Mouse (Mus musculus) heart, embryonic 14.5 days (tissue): ENCODE measurements around the gene Auts2. TPM values are rescaled to one million over a fixed set of nuclear protein-coding genes. Genes with fewer than 3 reads are reported as not detected.

Experiments
- ATAC-seq: fragments of 200-750 bp; cut with Nextera tagmentation; 2 replicates; pipeline ENCODE4 v1.8.0; 2017; ENCODE audit warnings: low read depth, moderate TSS enrichment; ENCODE audit not compliant: insufficient number of reproducible peaks, insufficient read depth, low FRiP score
- H3K27ac ChIP-seq, 2 experiments: fragments of 200-500 bp in 1 of 2; fragments of 300-500 bp in 1 of 2; sonication (generic) in 1 of 2; replicated peaks in 1 of 2; 2 replicates each; pipeline ENCODE4 v1.5.1; 2012 to 2014; ENCODE audit warnings: low read depth in 2 of 2, low read length in 2 of 2, control low read depth in 1 of 2, mild to moderate bottlenecking in 1 of 2, mixed read lengths in 1 of 2; ENCODE audit not compliant: control insufficient read depth in 1 of 2, insufficient read depth in 1 of 2
- H3K27me3 ChIP-seq: fragments of 300-500 bp; sonication (generic); 2 replicates; pipeline ENCODE4 v1.6.1; 2014; ENCODE audit warnings: mild to moderate bottlenecking, low read length, control low read depth; ENCODE audit not compliant: control insufficient read depth, insufficient read depth
- H3K36me3 ChIP-seq: fragments of 300-500 bp; sonication (generic); 2 replicates; pipeline ENCODE4 v1.6.1; 2014; ENCODE audit warnings: mild to moderate bottlenecking, control low read depth, low read length, mixed read lengths; ENCODE audit not compliant: control insufficient read depth, insufficient read depth
- H3K4me1 ChIP-seq, 2 experiments: fragments of 200-500 bp in 1 of 2; fragments of 300-500 bp in 1 of 2; sonication (generic) in 1 of 2; 2 replicates each; pipeline ENCODE4 v1.6.1; 2012 to 2014; ENCODE audit warnings: low read length in 2 of 2, control low read depth in 1 of 2, mixed read lengths in 1 of 2; ENCODE audit not compliant: control insufficient read depth in 2 of 2, insufficient read depth in 2 of 2
- H3K4me2 ChIP-seq: fragments of 300-500 bp; sonication (generic); 2 replicates; pipeline ENCODE4 v1.6.1; 2014; ENCODE audit warnings: mild to moderate bottlenecking, low read length
- H3K4me3 ChIP-seq, 2 experiments: fragments of 200-500 bp in 1 of 2; fragments of 300-500 bp in 1 of 2; sonication (generic) in 1 of 2; 2 replicates each; pipeline ENCODE4 v1.5.1; 2012 to 2014; ENCODE audit warnings: low read length in 2 of 2, mild to moderate bottlenecking in 2 of 2, control low read depth in 1 of 2, low read depth in 1 of 2, moderate library complexity in 1 of 2; ENCODE audit not compliant: control insufficient read depth in 1 of 2, insufficient read depth in 1 of 2
- H3K9ac ChIP-seq: fragments of 300-500 bp; sonication (generic); 2 replicates; pipeline ENCODE4 v1.6.1; 2014; ENCODE audit warnings: mild to moderate bottlenecking, low read length
- H3K9me3 ChIP-seq: fragments of 300-500 bp; sonication (generic); 2 replicates; pipeline ENCODE4 v1.6.1; 2016; ENCODE audit warnings: low read length, control low read depth; ENCODE audit not compliant: control insufficient read depth
- WGBS: fragments of 180-500 bp; shearing (Covaris S2); extraction: QIAGEN DNeasy Blood & Tissue Kit; methylation state at CpG from one replicate; pipeline ENCODE4 v1.1.7; 2014; 5-methylcytosine and 5-hydroxymethylcytosine counted together
- polyA plus RNA-seq: library from polyadenylated mRNA; unstranded; fragments of >200 nt; fragmentation: Nextera tagmentation; extraction: Ambion mirVana; gene quantifications from 2 replicates; pipeline ENCODE4 v1.2.1, GENCODE M21; 2014

The Auts2 gene
- polyA plus RNA-seq, 1 experiment from 2014 or later: 18.0 TPM

GRCm38 (mm10) chr5:132216143-132216542 lies 327.0 kb downstream of the Auts2 start:
- no peaks in the 10 kb centered on the region for H3K27me3 ChIP-seq
- no peak overlapping the region for H3K4me3 ChIP-seq
- H3K9me3 ChIP-seq: no peaks in the 10 kb centered on the region
- H3K4me1 ChIP-seq: no peaks in the 10 kb centered on the region
- H3K4me2 ChIP-seq: no peak overlapping the region
- 92% methylated on average over 2 of the region's 2 CpGs for WGBS
- ATAC-seq: no peak
- no peak overlapping the region for H3K9ac ChIP-seq
- H3K27ac ChIP-seq: no peak overlapping the region
- H3K36me3 ChIP-seq: no peaks in the 10 kb centered on the region

GRCm38 (mm10) chr5:132212446-132212845 lies 330.7 kb downstream of the Auts2 start:
- WGBS: 68% methylated on average over 2 of the region's 2 CpGs
- H3K27me3 ChIP-seq: no peaks in the 10 kb centered on the region
- ATAC-seq: no peak
- H3K4me3 ChIP-seq: no peak overlapping the region
- H3K4me1 ChIP-seq: peaks cover 0 to 2% of the 10 kb centered on the region in 2 experiments; a peak in 1 of 4 replicates
- H3K36me3 ChIP-seq: no peaks in the 10 kb centered on the region
- H3K4me2 ChIP-seq: no peak overlapping the region
- H3K27ac ChIP-seq: no peak overlapping the region
- H3K9ac ChIP-seq: no peak overlapping the region
- no peaks in the 10 kb centered on the region for H3K9me3 ChIP-seq

GRCm38 (mm10) chr5:132209694-132210093 lies 333.4 kb downstream of the Auts2 start:
- Histone ChIP-seq H3K27me3 (no peaks in the 10 kb centered on the region), H3K4me1 (peaks cover 0 to 2% of the 10 kb centered on the region in 2 experiments; a peak in 1 of 4 replicates), H3K4me3 (no peak overlapping the region), H3K9me3 (no peaks in the 10 kb centered on the region), H3K27ac (no peak overlapping the region), H3K9ac (no peak overlapping the region), H3K4me2 (no peak overlapping the region), H3K36me3 (no peaks in the 10 kb centered on the region)
- no peak for ATAC-seq

- no peak for ATAC-seq
- Histone ChIP-seq H3K4me2 (no peak overlapping the region), H3K9ac (no peak overlapping the region), H3K27me3 (no peaks in the 10 kb centered on the region), H3K36me3 (no peaks in the 10 kb centered on the region), H3K4me1 (peaks cover 6 to 9% of the 10 kb centered on the region in 2 experiments; a peak in 2 of 4 replicates), H3K9me3 (no peaks in the 10 kb centered on the region), H3K27ac (no peak overlapping the region), H3K4me3 (no peak overlapping the region)
- 91% methylated on average over 1 of the region's 1 CpGs for WGBS
These were observed 336.9 kb downstream of the Auts2 start for GRCm38 (mm10) chr5:132206220-132206619.

- 78% methylated on average over 11 of the region's 11 CpGs for WGBS
- Histone ChIP-seq H3K9ac (no peak overlapping the region), H3K4me2 (no peak overlapping the region), H3K9me3 (no peaks in the 10 kb centered on the region), H3K27ac (no peak overlapping the region), H3K27me3 (no peaks in the 10 kb centered on the region), H3K36me3 (no peaks in the 10 kb centered on the region), H3K4me3 (no peak overlapping the region), H3K4me1 (peaks cover 6 to 10% of the 10 kb centered on the region in 2 experiments; a peak in 2 of 4 replicates)
- ATAC-seq: no peak
These were observed 339.3 kb downstream of the Auts2 start for GRCm38 (mm10) chr5:132203846-132204245.

- Histone ChIP-seq H3K9ac (no peak overlapping the region), H3K27me3 (no peaks in the 10 kb centered on the region), H3K9me3 (no peaks in the 10 kb centered on the region), H3K4me2 (no peak overlapping the region), H3K4me3 (no peak overlapping the region), H3K4me1 (peaks cover 6 to 10% of the 10 kb centered on the region in 2 experiments; a peak in 2 of 4 replicates), H3K36me3 (no peaks in the 10 kb centered on the region), H3K27ac (no peak overlapping the region)
- no peak for ATAC-seq
- 57% methylated on average over 4 of the region's 4 CpGs for WGBS
These were observed 342.0 kb downstream of the Auts2 start for GRCm38 (mm10) chr5:132201077-132201645.

GRCm38 (mm10) chr5:132200595-132200994 lies 342.5 kb downstream of the Auts2 start:
- WGBS: 68% methylated on average over 4 of the region's 4 CpGs
- Histone ChIP-seq H3K27me3 (no peaks in the 10 kb centered on the region), H3K4me3 (no peak overlapping the region), H3K4me1 (peaks cover 6 to 10% of the 10 kb centered on the region in 2 experiments; a peak in 2 of 4 replicates), H3K9me3 (no peaks in the 10 kb centered on the region), H3K36me3 (no peaks in the 10 kb centered on the region), H3K4me2 (no peak overlapping the region), H3K9ac (no peak overlapping the region), H3K27ac (no peak overlapping the region)
- ATAC-seq: no peak

GRCm38 (mm10) chr5:132195048-132195533 lies 348.1 kb downstream of the Auts2 start:
- Histone ChIP-seq H3K36me3 (no peaks in the 10 kb centered on the region), H3K27me3 (no peaks in the 10 kb centered on the region), H3K4me2 (peak overlapping the region; percentile 55), H3K9me3 (no peaks in the 10 kb centered on the region), H3K9ac (peak overlapping the region; percentile 36), H3K4me1 (peaks cover 14 to 24% of the 10 kb centered on the region in 2 experiments), H3K4me3 (peak overlapping the region; percentile 5 to 8; a peak in 3 of 4 replicates), H3K27ac (peak overlapping the region; percentile 12 to 62; a peak in 3 of 4 replicates)
- peak; percentile 71 for ATAC-seq
- 15% methylated on average over 6 of the region's 6 CpGs for WGBS
